Mouse (Mus musculus) myocyte (in vitro differentiated cells): ENCODE results near the gene Ap1m1.

Experiments used
- MAX ChIP-seq: IDR thresholded peaks from one replicate; pipeline ENCODE4 v1.6.1; 2011; ENCODE audit warnings: low read depth, mild to moderate bottlenecking, control low read depth
- POLR2A ChIP-seq: IDR thresholded peaks from one replicate; pipeline ENCODE4 v1.6.1; 2011; ENCODE audit warnings: low read depth, mild to moderate bottlenecking, control low read depth, moderate library complexity; ENCODE audit not compliant: insufficient read length

DNA sequence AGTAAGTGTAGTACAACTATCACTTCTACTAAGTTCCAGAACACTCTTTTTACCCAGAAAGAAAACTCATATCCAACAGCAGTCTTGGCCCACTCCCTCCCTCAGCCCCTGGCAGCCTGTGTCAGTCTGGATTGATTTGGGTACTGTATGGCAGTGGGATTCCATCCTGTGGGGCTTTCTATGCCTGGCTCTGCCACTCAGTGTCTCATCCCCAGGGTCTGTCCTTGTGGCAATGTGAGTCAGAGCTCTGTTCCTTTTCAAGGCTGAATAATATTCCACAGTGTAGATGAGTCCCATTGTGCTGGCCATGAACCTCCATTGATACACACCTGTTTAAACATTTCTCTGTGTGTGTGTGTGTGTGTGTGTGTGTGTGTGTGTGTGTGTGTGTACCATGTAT, 26.9 kb downstream of the Ap1m1 start:
- TF ChIP-seq MAX (no peak), POLR2A (no peak)
